Mouse (Mus musculus) Patski (cell line): ENCODE measurements around the gene Entr1. TPM values are rescaled to one million over a fixed set of nuclear protein-coding genes. Genes with fewer than 3 reads are reported as not detected.

Source experiments
- ATAC-seq: fragments of 100-300 bp; one replicate; pipeline ENCODE4 v1.8.0; 2021
- CTCF ChIA-PET: fragments of 350-600 bp; sonication (Branson Sonifier 250); formaldehyde crosslinking; loops from one replicate; lab custom pipeline; 2022; ENCODE audit warnings: inconsistent platforms; lab: Charles Lee
- POLR2A ChIA-PET: fragments of 350-600 bp; sonication (Branson Sonifier 250); formaldehyde crosslinking; loops from one replicate; lab custom pipeline; 2022; ENCODE audit warnings: antibody characterized with exemption, inconsistent platforms; lab: Charles Lee
- DNase-seq: peaks from one replicate; pipeline ENCODE4 v3.0.0-alpha.2; 2011; ENCODE audit warnings: low read depth, low spot score
- H3K27me3 ChIP-seq: fragments of 371-371 bp; one replicate; pipeline ENCODE4 v1.5.1; 2021
- CTCF ChIP-seq: fragments of 100-300 bp; IDR thresholded peaks from one replicate; pipeline ENCODE4 v1.5.1; 2021
- in situ Hi-C: fragments of 300-500 bp; cut with MboI; formaldehyde crosslinking; loops from 3 replicates; pipeline ENCODE4 v1.11.1; 2018; ENCODE audit warnings: low pct_unique_long_range_greater_than_20kb, mixed read lengths
- polyA plus RNA-seq: library from polyadenylated mRNA; unstranded; gene quantifications from one replicate; pipeline ENCODE4 v1.2.3, GENCODE M21; 2021

The Entr1 gene
- 89.9 TPM for polyA plus RNA-seq

- POLR2A ChIA-PET, result interaction anchor here (0.9 to 1.1 kb wide), 2 partner anchors 9 to 10 kb away, joined by 3 to 4 read pairs; partner anchors contain the start of gene Snapc4
- DNase-seq (peak; percentile 15), ATAC-seq (peak; percentile 83)
- CTCF ChIA-PET, result interaction anchor here (1.1 to 3.8 kb wide), 2 partner anchors 10 to 20 kb away, joined by 3 to 11 read pairs; partner anchors contain the start of gene Inpp5e
- no peak for TF ChIP-seq CTCF
- in situ Hi-C loops, result no loop called here
- no peaks in the 10 kb centered on the region for H3K27me3 ChIP-seq
These were observed at the start of gene Entr1, which contains the start of gene Pmpca for GRCm38 (mm10) chr2:26389154-26389690. Entr1 (minus strand) TSS chr2:26389316. Pmpca (plus strand) TSS chr2:26389339.

GRCm38 (mm10) chr2:26438373-26438772 is 49.3 kb upstream of the Entr1 start:
- in situ Hi-C loops, result loop anchor here (25.0 kb wide), 1 partner anchor 474 kb away; the partner anchor contains the start of genes Med22, Rpl7a, Surf1 and Surf2
- no peaks in the 10 kb centered on the region for H3K27me3 ChIP-seq
- no peak for TF ChIP-seq CTCF
- DNase-seq (no peak), ATAC-seq (no peak)
- ChIA-PET CTCF (interaction anchor here (1.1 to 1.3 kb wide), 2 partner anchors 21 to 29 kb away, joined by 3 read pairs; no protein-coding TSS in a partner anchor), POLR2A (no interaction called here)

- CTCF ChIA-PET, result interaction anchor here (3.0 kb wide), 1 partner anchor 28 kb away, joined by 10 read pairs; the partner anchor contains the start of gene Inpp5e
- POLR2A ChIA-PET, result no interaction called here
- ATAC-seq (no peak), DNase-seq (no peak)
- no peak for TF ChIP-seq CTCF
- in situ Hi-C loops, result loop anchor here (25.0 kb wide), 1 partner anchor 475 kb away; the partner anchor contains the start of genes Med22, Rpl7a, Surf1 and Surf2
- no peaks in the 10 kb centered on the region for H3K27me3 ChIP-seq
These were observed 48.1 kb upstream of the Entr1 start for GRCm38 (mm10) chr2:26437221-26437620.

GRCm38 (mm10) chr2:26434791-26435572 is 45.9 kb upstream of the Entr1 start:
- ChIA-PET CTCF (interaction anchor here (1.3 to 3.0 kb wide), 3 partner anchors 8 to 26 kb away, joined by 3 to 10 read pairs (median 3); partner anchors contain the start of gene Inpp5e), POLR2A (no interaction called here)
- H3K27me3 ChIP-seq, result no peaks in the 10 kb centered on the region
- no peak for TF ChIP-seq CTCF
- DNase-seq, result no peak
- in situ Hi-C loops, result loop anchor here (25.0 kb wide), 1 partner anchor 477 kb away; the partner anchor contains the start of genes Med22, Rpl7a, Surf1 and Surf2
- ATAC-seq, result no peak

GRCm38 (mm10) chr2:26429851-26430250 is 40.7 kb upstream of the Entr1 start:
- no peaks in the 10 kb centered on the region for H3K27me3 ChIP-seq
- CTCF ChIA-PET, result no interaction called here
- ATAC-seq (no peak), DNase-seq (no peak)
- POLR2A ChIA-PET, result interaction anchor here (1.4 kb wide), 1 partner anchor 13 kb away, joined by 3 read pairs; no protein-coding TSS in a partner anchor
- no peak for TF ChIP-seq CTCF
- in situ Hi-C loops, result loop anchor here (25.0 kb wide), 1 partner anchor 482 kb away; the partner anchor contains the start of genes Med22, Rpl7a, Surf1 and Surf2

GRCm38 (mm10) chr2:26424541-26424940 is 35.4 kb upstream of the Entr1 start:
- no peak for TF ChIP-seq CTCF
- ATAC-seq (no peak), DNase-seq (no peak)
- H3K27me3 ChIP-seq, result no peaks in the 10 kb centered on the region
- ChIA-PET CTCF (interaction anchor here (1.5 kb wide), 1 partner anchor 15 kb away, joined by 3 read pairs; the partner anchor contains the start of gene Inpp5e), POLR2A (no interaction called here)
- in situ Hi-C loops, result no loop called here

- ATAC-seq, result no peak
- POLR2A ChIA-PET, result interaction anchor here (1.2 kb wide), 1 partner anchor 9 kb away, joined by 3 read pairs; no protein-coding TSS in a partner anchor
These were observed 34.0 kb upstream of the Entr1 start for GRCm38 (mm10) chr2:26423086-26423485.

GRCm38 (mm10) chr2:26421969-26422368 is 32.9 kb upstream of the Entr1 start:
- POLR2A ChIA-PET, result interaction anchor here (0.6 to 1.2 kb wide), 2 partner anchors 8 to 10 kb away, joined by 3 read pairs; no protein-coding TSS in a partner anchor
- TF ChIP-seq CTCF, result no peak
- DNase-seq (no peak), ATAC-seq (no peak)
- CTCF ChIA-PET, result no interaction called here
- in situ Hi-C loops, result no loop called here
- H3K27me3 ChIP-seq, result no peaks in the 10 kb centered on the region

More at GRCm38 (mm10) chr2:26423086-26423485, 34.0 kb upstream of the Entr1 start:
- no peak for TF ChIP-seq CTCF
- in situ Hi-C loops, result no loop called here
- no peak for DNase-seq
- no peaks in the 10 kb centered on the region for H3K27me3 ChIP-seq
- CTCF ChIA-PET, result interaction anchor here (1.2 kb wide), 1 partner anchor 12 kb away, joined by 3 read pairs; no protein-coding TSS in a partner anchor

- no peak for TF ChIP-seq CTCF
- DNase-seq, result no peak
- no peak for ATAC-seq
- no peaks in the 10 kb centered on the region for H3K27me3 ChIP-seq
- ChIA-PET POLR2A (interaction anchor here (0.8 kb wide), 1 partner anchor 8 kb away, joined by 4 read pairs; no protein-coding TSS in a partner anchor), CTCF (interaction anchor here (1.1 to 3.1 kb wide), 2 partner anchors 9 to 20 kb away, joined by 3 to 15 read pairs; partner anchors contain the start of gene Inpp5e)
- in situ Hi-C loops, result no loop called here
These were observed 29.0 kb upstream of the Entr1 start for GRCm38 (mm10) chr2:26418120-26418519.

GRCm38 (mm10) chr2:26417066-26417465 is 27.9 kb upstream of the Entr1 start:
- CTCF ChIA-PET, result interaction anchor here (1.1 to 3.1 kb wide), 2 partner anchors 8 to 21 kb away, joined by 3 to 15 read pairs; partner anchors contain the start of gene Inpp5e
- in situ Hi-C loops, result no loop called here
- DNase-seq (no peak), ATAC-seq (no peak)
- no peaks in the 10 kb centered on the region for H3K27me3 ChIP-seq
- POLR2A ChIA-PET, result no interaction called here
- no peak for TF ChIP-seq CTCF
